Mouse (Mus musculus) urinary bladder, postnatal 10 days (tissue): ENCODE results near the gene Triobp.
A peak's percentile ranks its signal among the peaks of the same experiment; 100 is the strongest.

Experiments used
- DNase-seq: peaks from one replicate; pipeline ENCODE4 v3.0.0; 2022; ENCODE audit warnings: low spot score

The Triobp gene

DNA sequence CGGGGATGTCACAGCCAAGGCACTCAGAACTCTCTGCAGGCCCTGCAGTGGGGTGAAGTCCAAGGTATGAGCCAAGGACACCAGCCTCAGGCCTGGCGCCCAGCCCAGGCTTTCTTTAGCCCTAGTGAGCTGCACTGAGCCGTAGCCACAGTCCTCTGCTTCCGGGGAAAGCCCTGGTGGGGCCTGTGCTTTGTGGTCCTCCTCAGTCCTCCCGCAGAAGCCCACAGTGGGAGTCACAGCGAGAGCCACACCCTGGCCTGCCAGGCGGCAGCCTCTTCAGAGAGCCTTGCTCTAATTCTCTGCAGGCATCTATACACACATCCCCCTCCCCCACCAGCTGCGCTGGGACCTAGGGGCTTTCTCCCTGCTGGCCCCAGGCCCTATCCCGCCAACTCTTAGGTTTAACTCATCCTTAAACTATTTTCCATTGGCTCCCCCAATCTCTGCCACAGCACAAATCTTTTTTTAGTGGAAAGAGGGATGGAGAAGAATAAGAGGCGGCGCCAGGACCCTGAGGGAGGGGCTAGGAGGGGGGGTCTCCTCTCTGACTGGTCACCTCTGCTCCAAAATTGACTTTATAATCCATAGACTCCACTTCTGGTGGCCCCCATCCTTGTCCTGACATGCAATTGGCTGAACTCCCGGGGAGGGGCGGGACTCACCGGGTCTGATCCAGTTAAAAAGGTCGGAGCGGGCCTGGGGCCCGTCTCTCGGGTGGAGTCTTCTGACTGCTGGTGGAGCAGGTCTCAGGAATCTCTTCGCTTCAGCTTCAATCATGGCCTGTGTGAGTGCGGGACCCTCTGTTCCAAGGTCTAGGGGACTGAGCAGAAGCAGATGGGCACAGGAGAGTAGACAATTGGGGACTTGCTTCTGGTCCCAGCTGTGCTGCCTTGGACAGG is 21.3 kb upstream of the Triobp start, which contains the start of gene Lgals1:
Gene Lgals1 (plus strand): TSS at position 705 of the 899 bp plus-strand sequence.
- DNase-seq = peak; percentile 47

- DNase-seq = no peak
These were observed 20.3 kb upstream of the Triobp start for GRCm38 (mm10) chr15:78927021-78927787.

DNA sequence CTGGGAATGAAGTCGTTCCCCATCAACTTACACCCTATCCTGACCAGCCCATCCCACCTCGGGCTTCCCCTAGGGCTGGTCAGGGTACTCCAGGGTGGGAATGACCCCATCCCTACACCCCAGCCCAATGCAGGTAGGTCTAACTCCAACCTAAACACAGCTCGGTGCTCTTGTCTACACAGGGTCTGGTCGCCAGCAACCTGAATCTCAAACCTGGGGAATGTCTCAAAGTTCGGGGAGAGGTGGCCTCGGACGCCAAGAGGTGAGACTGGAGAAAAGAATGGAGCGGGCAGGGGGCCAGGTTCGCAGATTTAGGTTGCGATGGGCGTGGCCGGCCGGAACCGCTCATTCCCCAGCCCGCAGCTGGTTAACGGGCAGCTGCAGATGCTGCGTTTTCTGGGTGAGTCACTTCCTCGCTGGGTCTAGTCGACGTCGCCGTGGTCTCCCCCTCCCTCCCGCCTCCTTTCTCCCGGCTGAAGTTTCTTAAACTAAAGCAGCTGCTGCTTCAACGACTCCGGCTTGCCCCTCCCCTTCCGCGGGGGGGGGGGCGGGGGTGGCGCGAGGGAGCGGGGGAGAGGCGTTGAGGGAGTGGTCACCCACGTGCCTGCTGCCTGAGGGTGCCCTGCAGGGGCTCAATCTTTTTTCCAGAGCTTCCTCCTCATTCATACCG is 19.6 kb upstream of the Triobp start:
- peak; percentile 39 for DNase-seq

DNA sequence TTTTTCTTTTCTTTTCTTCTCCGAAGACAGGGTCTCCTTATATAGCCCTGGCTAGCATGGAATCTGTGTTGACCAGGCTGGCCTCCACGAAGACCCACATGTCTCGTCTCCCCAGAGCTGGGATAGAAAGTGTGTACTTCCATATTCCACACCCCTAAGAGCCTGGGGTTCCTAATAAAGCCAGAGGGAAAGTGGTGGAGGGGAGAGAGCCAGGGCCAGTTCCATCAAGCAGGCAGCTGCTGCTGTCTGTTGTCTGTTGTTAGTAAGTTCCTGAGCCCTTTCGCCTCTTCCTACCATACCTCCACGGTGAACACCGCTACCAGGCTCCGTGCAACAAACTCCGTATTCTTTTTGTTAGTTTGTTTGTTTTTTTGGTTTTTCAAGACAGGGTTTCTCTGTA is 19.0 kb upstream of the Triobp start:
- no peak for DNase-seq

- no peak for DNase-seq
These were observed 17.3 kb upstream of the Triobp start for GRCm38 (mm10) chr15:78930192-78930706.

DNA sequence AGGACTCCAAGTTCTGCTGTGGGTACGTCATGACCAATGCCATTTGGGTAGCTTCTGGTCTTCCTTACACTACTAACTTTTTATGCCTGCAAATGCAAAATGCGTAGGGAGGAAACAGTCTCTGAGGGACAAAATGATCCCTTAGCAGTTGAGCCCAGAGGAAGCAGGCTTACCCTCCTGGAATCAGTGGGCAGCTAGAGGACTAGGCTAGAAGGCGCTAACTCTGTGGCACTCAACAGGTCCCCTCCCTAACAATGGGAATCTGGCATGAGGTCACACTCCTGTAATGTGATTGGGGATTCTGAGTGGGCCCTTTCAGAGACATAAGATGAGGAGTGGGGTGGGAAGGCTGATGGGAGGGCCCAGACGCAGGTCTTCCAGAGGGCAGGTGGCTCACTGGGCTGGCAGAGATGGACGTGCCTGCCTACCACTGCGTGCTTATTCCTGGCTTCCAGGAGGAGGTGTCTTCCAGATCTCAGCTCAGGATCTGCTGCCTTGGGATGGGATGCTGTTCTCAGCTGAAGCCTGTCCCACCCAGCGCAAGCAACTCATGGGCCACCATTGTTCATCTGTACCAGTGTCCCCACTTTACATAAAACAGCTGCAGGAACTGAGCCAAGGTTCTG is 16.6 kb upstream of the Triobp start:
- DNase-seq = no peak

DNA sequence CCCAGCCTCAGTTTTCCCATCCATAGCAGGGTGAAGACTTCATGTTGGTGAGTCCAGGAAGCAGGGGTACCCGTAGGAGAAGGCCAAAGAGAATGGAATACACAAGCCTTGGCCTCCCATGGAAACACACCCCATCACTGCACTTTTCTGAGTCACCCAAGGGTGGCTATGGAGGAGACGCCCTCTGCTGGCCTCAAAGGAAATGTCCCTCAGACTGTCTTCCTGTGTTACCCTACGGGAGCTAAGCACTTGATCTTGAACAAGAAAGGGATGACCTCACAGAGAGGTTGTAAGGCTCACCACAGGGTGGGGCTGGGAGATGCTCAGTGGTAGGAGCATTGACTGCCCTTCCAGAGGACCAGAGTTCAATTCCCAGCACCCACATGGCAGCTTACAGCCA is 15.9 kb upstream of the Triobp start:
- DNase-seq = no peak

DNA sequence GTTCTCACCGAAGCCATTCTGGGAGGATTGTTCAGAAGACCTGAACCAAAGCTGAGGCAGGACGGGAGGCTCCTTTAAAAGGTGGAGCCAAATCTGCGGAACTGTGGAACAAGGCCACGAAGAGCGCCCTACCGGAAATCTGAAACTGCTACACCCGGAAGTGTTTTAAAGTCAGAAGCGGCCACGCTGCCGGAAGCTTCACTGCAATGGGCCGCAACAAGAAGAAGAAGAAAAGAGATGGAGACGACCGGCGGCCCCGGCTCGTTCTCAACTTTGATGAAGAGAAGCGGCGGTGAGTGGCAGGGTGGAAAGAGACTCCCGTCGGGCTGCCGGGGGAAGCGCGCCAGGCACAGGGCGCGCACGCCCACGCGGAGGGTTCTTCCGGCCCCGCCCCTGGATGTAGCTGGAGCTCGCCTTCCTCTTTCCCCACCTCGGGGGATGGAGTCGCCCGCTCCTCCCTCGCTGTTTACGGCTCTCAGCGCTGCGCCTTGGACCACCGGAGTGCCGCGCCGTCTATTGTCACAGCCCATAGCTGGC is 12.7 kb upstream of the Triobp start, which contains the start of gene Nol12:
Gene Nol12 (plus strand): TSS at position 150 of the 537 bp plus-strand sequence.
- DNase-seq = no peak

DNA sequence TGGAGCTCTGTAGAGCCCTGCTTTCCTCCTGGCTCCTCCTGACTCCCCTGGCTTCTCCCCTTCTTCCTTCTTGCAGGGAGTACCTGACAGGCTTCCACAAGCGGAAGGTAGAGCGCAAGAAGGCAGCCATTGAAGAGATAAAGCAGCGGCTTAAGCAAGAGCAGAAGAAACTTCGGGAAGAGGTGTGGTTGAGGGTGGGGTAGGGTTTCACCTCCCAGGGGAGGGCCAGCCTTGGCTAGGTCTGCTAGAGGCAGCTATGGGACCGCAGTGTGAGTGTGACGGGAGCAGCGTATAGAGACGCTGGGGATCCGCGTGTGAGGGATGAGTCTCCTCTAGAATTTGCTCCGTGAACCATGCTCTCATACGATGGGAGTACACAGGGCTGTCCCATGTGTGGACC is 11.1 kb upstream of the Triobp start:
- DNase-seq = no peak

- no peak for DNase-seq
These were observed 10.2 kb upstream of the Triobp start for GRCm38 (mm10) chr15:78937311-78937710.

GRCm38 (mm10) chr15:78937963-78938362 is 9.6 kb upstream of the Triobp start:
- no peak for DNase-seq

DNA sequence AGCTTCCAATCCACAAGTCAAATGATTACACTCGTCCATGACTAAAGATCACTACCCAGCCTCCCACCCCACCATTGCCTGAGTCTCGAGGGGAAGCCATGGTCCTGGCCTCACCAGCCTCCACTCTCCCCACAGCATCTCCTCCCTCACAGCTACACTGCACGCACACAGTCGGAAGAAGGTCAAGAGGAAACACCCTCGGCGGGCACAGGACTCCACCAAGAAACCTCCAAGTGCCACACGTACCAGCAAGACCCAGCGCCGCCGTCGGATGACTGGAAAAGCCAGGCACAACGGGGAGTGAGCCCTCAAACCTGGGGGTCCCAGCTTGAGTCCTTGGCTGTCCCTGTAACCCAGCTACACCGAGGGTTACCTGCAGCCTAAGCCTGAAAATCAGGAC is 7.2 kb upstream of the Triobp start:
- no peak for DNase-seq

- DNase-seq = peak; percentile 35
These were observed 4.9 kb upstream of the Triobp start for GRCm38 (mm10) chr15:78942663-78943062.

GRCm38 (mm10) chr15:78946232-78946631 is 1.3 kb upstream of the Triobp start:
- DNase-seq = no peak

GRCm38 (mm10) chr15:78948152-78948725 is 715 bp downstream of the Triobp start:
- DNase-seq = no peak

DNA sequence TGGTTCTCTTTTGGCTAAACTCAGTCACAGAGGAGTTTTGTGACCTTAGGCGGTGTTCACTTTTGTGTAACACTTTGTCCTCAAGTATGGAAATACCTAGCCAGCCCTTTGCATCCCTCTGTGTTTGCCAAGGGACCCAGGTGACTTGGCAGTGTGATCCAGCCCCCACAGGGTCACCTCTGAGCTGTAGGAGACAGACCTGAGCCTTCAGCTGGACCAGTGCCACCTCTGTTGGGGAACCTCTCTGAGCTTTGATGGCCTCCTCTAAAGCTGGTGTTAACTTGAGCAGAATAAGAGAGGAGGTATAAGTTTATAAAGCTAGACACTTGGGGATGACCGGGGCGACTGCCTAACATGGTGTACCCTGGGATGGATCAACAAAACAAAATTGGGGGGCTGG is 1.4 kb downstream of the Triobp start:
- DNase-seq = no peak

GRCm38 (mm10) chr15:78955663-78956062 is 8.1 kb downstream of the Triobp start:
- DNase-seq = no peak

- DNase-seq = no peak
These were observed 8.8 kb downstream of the Triobp start for GRCm38 (mm10) chr15:78956351-78956750.

DNA sequence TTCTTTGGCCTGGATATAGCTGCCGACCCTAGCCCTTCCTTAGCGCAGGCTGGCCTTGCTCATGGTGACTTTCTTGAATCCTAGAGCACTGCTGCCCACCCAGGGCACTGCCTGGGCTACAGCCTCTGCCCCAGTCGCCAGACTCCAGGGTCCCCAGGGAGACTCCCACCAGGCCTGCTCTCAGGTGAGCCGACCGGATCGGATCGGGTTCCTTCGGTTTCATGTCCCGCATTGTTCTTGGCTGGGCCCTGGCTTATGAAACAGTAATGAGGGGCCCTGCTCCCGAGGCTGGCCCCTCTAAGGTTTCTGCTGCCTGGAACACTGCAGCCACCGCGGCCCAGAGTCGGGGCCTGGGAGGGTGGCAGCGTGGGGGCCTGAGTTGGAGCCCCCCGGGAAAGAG is 9.5 kb downstream of the Triobp start:
- DNase-seq = no peak

GRCm38 (mm10) chr15:78959537-78959936 is 12.0 kb downstream of the Triobp start:
- no peak for DNase-seq

DNA sequence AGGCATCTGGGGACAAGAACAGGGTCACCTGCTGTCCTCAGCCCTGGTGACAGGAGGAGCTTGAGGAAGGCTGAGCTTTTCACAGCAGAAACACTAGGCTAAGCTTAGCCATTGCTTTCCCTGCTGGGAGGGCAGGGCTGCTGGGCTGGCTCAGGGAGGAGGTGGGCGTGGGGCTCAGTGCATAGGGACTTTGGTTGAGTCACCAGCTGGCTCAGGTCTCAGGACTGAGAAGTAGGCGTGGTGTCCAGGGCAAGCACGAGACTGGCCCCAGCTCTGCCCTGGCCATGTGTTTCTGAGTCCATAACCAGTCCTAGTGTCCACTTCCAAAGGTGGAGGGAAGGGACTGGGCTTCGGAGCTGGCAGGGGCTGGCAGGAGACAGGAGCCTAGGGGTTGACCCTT is 12.6 kb downstream of the Triobp start:
- DNase-seq = no peak
